In genomic region chr8:122593240-122593639, GRCm38 (mm10) we compare ENCODE assay signal across 16 mouse cellular contexts. TPM values are rescaled to one million over a fixed set of nuclear protein-coding genes. Genes with fewer than 3 reads are reported as not detected.
DNase-seq lines count a peak whose midpoint lies in the region; ATAC-seq and TF ChIP-seq lines count a peak whose summit lies in the region.
"Had no signal": no experiment of that assay in that cellular context is flagged by ENCODE, and none has a peak within 500 bp of the region (broad histone marks: within the 10 kb centered on the region; RNA-seq: fewer than 3 reads in every experiment).

No protein-coding gene starts in this region.

- TF ChIP-seq CTCF in liver, embryonic 14.5 days (IDR thresholded peaks at IDR 0.05; ENCODE audit: low read depth), result no peak

- no peak overlapping the region for H3K4me2 ChIP-seq in heart, embryonic 13.5 days
- H3K4me2 ChIP-seq in liver, embryonic 14.5 days (ENCODE audit: low read depth), result no peak overlapping the region
- H3K4me2 ChIP-seq: stomach, embryonic 15.5 days had no signal

- no peak for DNase-seq in heart, adult 8-10 months (ENCODE audit: low spot score)
- DNase-seq in NIH3T3 (ENCODE audit: low read depth), result peak; percentile 13
- no peak for DNase-seq in liver, embryonic 14.5 days (ENCODE audit: low read depth in 3 of 3, low spot score in 3 of 3)
- DNase-seq in urinary bladder, adult 18-20 months (ENCODE audit: low spot score in 2 of 2), result no peak
- DNase-seq in gastrocnemius, postnatal 10 days, result no peak
- no peak for DNase-seq in right cerebral cortex, adult 18-20 months
- DNase-seq: gastrocnemius, adult 2 months; kidney, postnatal 14 days; thymus, postnatal 25 days had no signal

- H3K9me3 ChIP-seq in heart, embryonic 13.5 days, result no peaks in the 10 kb centered on the region
- no peaks in the 10 kb centered on the region for H3K9me3 ChIP-seq in liver, embryonic 14.5 days (ENCODE audit: control insufficient read depth, low read length)
- H3K9me3 ChIP-seq: stomach, embryonic 15.5 days had no signal

- no peak for ATAC-seq in heart, embryonic 13.5 days (ENCODE audit: extremely low read depth, insufficient number of reproducible peaks, low FRiP score, low TSS enrichment)
- peak; percentile 43; a peak in 1 of 4 replicates for ATAC-seq in hematopoietic stem cell, adult 5-6 weeks (replicated peaks in 1 of 2; ENCODE audit: insufficient read depth in 1 of 2, low FRiP score in 2 of 2, low TSS enrichment in 1 of 2, low read depth in 1 of 2, poor library complexity in 2 of 2, severe bottlenecking in 2 of 2)
- peak; percentile 38; the same call in 1 of the 2 replicates for ATAC-seq in liver, embryonic 14.5 days (ENCODE audit: insufficient read depth)

- WGBS in heart, embryonic 13.5 days, result 54% methylated on average over 12 of the region's 12 CpGs
- 45% methylated on average over 12 of the region's 12 CpGs for WGBS in liver, embryonic 14.5 days (ENCODE audit: insufficient replicate concordance)

- no peak for TF ChIP-seq EP300 in liver, embryonic 14.5 days (IDR thresholded peaks at IDR 0.05; ENCODE audit: low read depth)

- peaks cover 6% of the 10 kb centered on the region; the same call in 1 of the 2 replicates for H3K27me3 ChIP-seq in heart, embryonic 13.5 days (replicated peaks)
- H3K27me3 ChIP-seq in liver, embryonic 14.5 days (ENCODE audit: control insufficient read depth, insufficient read depth, low read length), result no peaks in the 10 kb centered on the region
- H3K27me3 ChIP-seq: stomach, embryonic 15.5 days had no signal

- peaks cover 15% of the 10 kb centered on the region for H3K36me3 ChIP-seq in heart, embryonic 13.5 days
- no peaks in the 10 kb centered on the region for H3K36me3 ChIP-seq in liver, embryonic 14.5 days (replicated peaks; ENCODE audit: control insufficient read depth, insufficient read depth, low read depth)
- H3K36me3 ChIP-seq: stomach, embryonic 15.5 days had no signal

- H3K4me3 ChIP-seq in heart, embryonic 13.5 days, result no peak overlapping the region
- no peak overlapping the region for H3K4me3 ChIP-seq in liver, embryonic 14.5 days (ENCODE audit: insufficient read depth in 1 of 2, low read depth in 2 of 2, low read length in 2 of 2)
- H3K4me3 ChIP-seq: gastrocnemius, adult 2 months; stomach, embryonic 15.5 days had no signal

- peak overlapping the region; percentile 19 for H3K9ac ChIP-seq in heart, embryonic 13.5 days
- no peak overlapping the region for H3K9ac ChIP-seq in liver, embryonic 14.5 days (replicated peaks)
- H3K9ac ChIP-seq: stomach, embryonic 15.5 days had no signal

- H3K27ac ChIP-seq in heart, embryonic 13.5 days (replicated peaks), result no peak overlapping the region
- H3K27ac ChIP-seq in liver, embryonic 14.5 days, result no peak overlapping the region
- H3K27ac ChIP-seq: gastrocnemius, adult 2 months; stomach, embryonic 15.5 days had no signal

- peaks cover 14% of the 10 kb centered on the region for H3K4me1 ChIP-seq in heart, embryonic 13.5 days
- 0 out of 4 replicates have a peak, but pooled peaks cover 0 to 3% of the 10 kb centered on the region in 2 experiments for H3K4me1 ChIP-seq in liver, embryonic 14.5 days (replicated peaks; ENCODE audit: control insufficient read depth in 2 of 2, insufficient read depth in 2 of 2, low read length in 1 of 2)
- H3K4me1 ChIP-seq: stomach, embryonic 15.5 days had no signal

RNA-seq across cellular contexts. Expression of gene Aprt, which starts 16.5 kb away (rescaled TPM):
- polyA plus RNA-seq in heart, embryonic 13.5 days (2015; fragmentation: Nextera tagmentation; extraction: Ambion mirVana), result 251 and 271 TPM in 2 replicates
- 10 to 100 TPM; 39.5 to 50.6 (median 44.3) TPM for total RNA-seq in heart, adult 8-10 months (2022)
- 80.7 and 87.1 TPM in 2 replicates for total RNA-seq in hematopoietic stem cell, adult 5-6 weeks (2017)
- polyA plus RNA-seq in liver, embryonic 14.5 days (2012; rRNA removed), result 87.5 and 101 TPM in 2 replicates
- polyA plus RNA-seq in liver, embryonic 14.5 days (2014; fragmentation: Nextera tagmentation; extraction: Ambion mirVana), result 197 TPM in 2 replicates
- total RNA-seq in gastrocnemius, postnatal 10 days (2021), result 10 to 100 TPM; 41.4 to 45.2 TPM

RNA-seq across cellular contexts. Expression of gene Galns, which starts 18.0 kb away (rescaled TPM):
- 11.1 and 11.9 TPM in 2 replicates for polyA plus RNA-seq in heart, embryonic 13.5 days (2015; fragmentation: Nextera tagmentation; extraction: Ambion mirVana)
- total RNA-seq in heart, adult 8-10 months (2022), result 1 to 10 TPM; 3.5 to 5.2 (median 4.4) TPM
- total RNA-seq in hematopoietic stem cell, adult 5-6 weeks (2017), result 13.9 and 15.1 TPM in 2 replicates
- polyA plus RNA-seq in liver, embryonic 14.5 days (2012; rRNA removed), result 4.3 and 4.6 TPM in 2 replicates
- polyA plus RNA-seq in liver, embryonic 14.5 days (2014; fragmentation: Nextera tagmentation; extraction: Ambion mirVana), result 3.8 and 4.7 TPM in 2 replicates
- total RNA-seq in gastrocnemius, postnatal 10 days (2021), result 1 to 10 TPM; 4.5 to 7.4 TPM

RNA-seq across cellular contexts. Expression of gene Trappc2l, which starts 18.2 kb away (rescaled TPM):
- 55.6 and 74.0 TPM in 2 replicates for polyA plus RNA-seq in heart, embryonic 13.5 days (2015; fragmentation: Nextera tagmentation; extraction: Ambion mirVana)
- 10 to 100 TPM; 62.8 to 66.2 (median 63.3) TPM for total RNA-seq in heart, adult 8-10 months (2022)
- total RNA-seq in hematopoietic stem cell, adult 5-6 weeks (2017), result 9.6 and 19.3 TPM in 2 replicates
- polyA plus RNA-seq in liver, embryonic 14.5 days (2012; rRNA removed), result 15.5 and 27.9 TPM in 2 replicates
- polyA plus RNA-seq in liver, embryonic 14.5 days (2014; fragmentation: Nextera tagmentation; extraction: Ambion mirVana), result 32.5 and 35.4 TPM in 2 replicates
- 10 to 100 TPM; 52.7 to 52.8 TPM for total RNA-seq in gastrocnemius, postnatal 10 days (2021)

RNA-seq across cellular contexts. Expression of gene Cdt1, which starts 25.4 kb away (rescaled TPM):
- polyA plus RNA-seq in heart, embryonic 13.5 days (2015; fragmentation: Nextera tagmentation; extraction: Ambion mirVana), result 31.0 and 34.6 TPM in 2 replicates
- 1 to 10 TPM; 1.9 to 2.4 (median 2.2) TPM for total RNA-seq in heart, adult 8-10 months (2022)
- 30.8 and 33.1 TPM in 2 replicates for total RNA-seq in hematopoietic stem cell, adult 5-6 weeks (2017)
- polyA plus RNA-seq in liver, embryonic 14.5 days (2012; rRNA removed), result 62.3 and 65.3 TPM in 2 replicates
- polyA plus RNA-seq in liver, embryonic 14.5 days (2014; fragmentation: Nextera tagmentation; extraction: Ambion mirVana), result 41.9 and 48.8 TPM in 2 replicates
- total RNA-seq in gastrocnemius, postnatal 10 days (2021), result 1 to 10 TPM; 5.8 to 8.1 TPM

RNA-seq across cellular contexts. Expression of gene Pabpn1l, which starts 29.3 kb away (rescaled TPM):
- polyA plus RNA-seq in heart, embryonic 13.5 days (2015; fragmentation: Nextera tagmentation; extraction: Ambion mirVana), result not detected in 2 replicates
- under 1 TPM in 2 of 4 experiments, not detected in 2; 0.24 to 0.57 TPM for total RNA-seq in heart, adult 8-10 months (2022)
- total RNA-seq in hematopoietic stem cell, adult 5-6 weeks (2017), result not detected in 2 replicates
- polyA plus RNA-seq in liver, embryonic 14.5 days (2012; rRNA removed), result 0.03 TPM in 1 of 2 replicates, not detected in the other
- polyA plus RNA-seq in liver, embryonic 14.5 days (2014; fragmentation: Nextera tagmentation; extraction: Ambion mirVana), result not detected in 2 replicates
- not detected for total RNA-seq in gastrocnemius, postnatal 10 days (2021)
- total RNA-seq: gastrocnemius, adult 2 months; layer of hippocampus, postnatal 10 days had no signal
- polyA plus RNA-seq: heart, embryonic 14.5 days; intestine, embryonic 14.5 days; limb, embryonic 11.5 days; stomach, embryonic 15.5 days had no signal
